8 mouse cellular contexts compared by ENCODE assay signal in the genomic region with DNA sequence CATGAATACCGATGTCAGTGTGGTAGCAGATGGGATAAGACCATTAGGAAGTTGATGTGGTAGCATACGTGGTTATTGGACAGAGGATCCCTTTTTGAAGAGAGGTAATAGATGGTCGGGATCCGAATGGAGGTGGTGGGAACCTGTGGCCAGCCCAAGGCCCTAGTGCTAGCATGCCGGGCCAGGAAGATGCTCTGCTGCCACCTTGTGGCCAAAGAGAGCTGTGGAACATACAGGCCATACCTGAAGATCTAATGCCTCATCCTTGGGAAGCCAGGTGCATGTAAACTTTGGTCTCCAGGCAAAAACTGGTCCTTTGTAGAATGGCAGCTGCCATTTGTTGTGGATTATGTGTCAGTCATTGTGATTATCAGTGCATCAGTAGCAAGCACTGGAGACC. TPM values are rescaled to one million over a fixed set of nuclear protein-coding genes. Genes with fewer than 3 reads are reported as not detected.
A peak's percentile ranks its signal among the peaks of the same experiment; 100 is the strongest.
DNase-seq lines count a peak whose midpoint lies in the region; ATAC-seq and TF ChIP-seq lines count a peak whose summit lies in the region.

No protein-coding gene starts in this region.

- no peak overlapping the region for H3K4me3 ChIP-seq in kidney, embryonic 15.5 days (replicated peaks)
- H3K4me3 ChIP-seq in forebrain, embryonic 12.5 days (replicated peaks): no peak overlapping the region
- H3K4me3 ChIP-seq in hindbrain, embryonic 13.5 days: no peak overlapping the region
- no peak overlapping the region for H3K4me3 ChIP-seq in limb, embryonic 14.5 days (replicated peaks; ENCODE audit: low read length)
- no peak overlapping the region for H3K4me3 ChIP-seq in midbrain, embryonic 16.5 days (ENCODE audit: low read depth, low read length)

- H3K27me3 ChIP-seq in kidney, embryonic 15.5 days: peaks cover 27% of the 10 kb centered on the region
- peaks cover 37% of the 10 kb centered on the region for H3K27me3 ChIP-seq in forebrain, embryonic 12.5 days
- peaks cover 36% of the 10 kb centered on the region for H3K27me3 ChIP-seq in hindbrain, embryonic 13.5 days
- H3K27me3 ChIP-seq in limb, embryonic 14.5 days (ENCODE audit: control insufficient read depth, insufficient read depth, low read length): 0 out of 2 replicates have a peak, but pooled peaks cover 8% of the 10 kb centered on the region
- no peaks in the 10 kb centered on the region; the same call in none of the 2 replicates for H3K27me3 ChIP-seq in midbrain, embryonic 16.5 days (ENCODE audit: control insufficient read depth, insufficient read depth, low read depth, low read length)

- no peak overlapping the region for H3K9ac ChIP-seq in kidney, embryonic 15.5 days
- H3K9ac ChIP-seq in forebrain, embryonic 12.5 days: no peak overlapping the region
- H3K9ac ChIP-seq in hindbrain, embryonic 13.5 days: no peak overlapping the region
- no peak overlapping the region for H3K9ac ChIP-seq in limb, embryonic 14.5 days (ENCODE audit: low read depth, low read length, severe bottlenecking)
- no peak overlapping the region for H3K9ac ChIP-seq in midbrain, embryonic 16.5 days (ENCODE audit: low read depth, low read length)

- WGBS in kidney, embryonic 15.5 days: 11% methylated on average over 5 of the region's 5 CpGs
- 16% methylated on average over 5 of the region's 5 CpGs for WGBS in forebrain, embryonic 12.5 days
- WGBS in hindbrain, embryonic 13.5 days: 13% methylated on average over 5 of the region's 5 CpGs
- 8% methylated on average over 5 of the region's 5 CpGs for WGBS in limb, embryonic 14.5 days
- 9% methylated on average over 5 of the region's 5 CpGs for WGBS in midbrain, embryonic 16.5 days

- H3K4me1 ChIP-seq in kidney, embryonic 15.5 days: peaks cover 37% of the 10 kb centered on the region
- peaks cover 63% of the 10 kb centered on the region for H3K4me1 ChIP-seq in forebrain, embryonic 12.5 days
- peaks cover 59% of the 10 kb centered on the region for H3K4me1 ChIP-seq in hindbrain, embryonic 13.5 days (replicated peaks)
- H3K4me1 ChIP-seq in limb, embryonic 14.5 days (ENCODE audit: control insufficient read depth, insufficient read depth, low read length): peaks cover 24% of the 10 kb centered on the region
- peaks cover 33% of the 10 kb centered on the region for H3K4me1 ChIP-seq in midbrain, embryonic 16.5 days (ENCODE audit: control insufficient read depth, insufficient read depth, low read length)

- DNase-seq in kidney, adult 11 months: peak; percentile 65
- DNase-seq in c-Kit-positive CD71-positive TER-119-negative erythroid progenitor cells, embryonic 14.5 days (ENCODE audit: low read depth): peak; percentile 76
- DNase-seq in limb, embryonic 14.5 days (ENCODE audit: low spot score): peak; percentile 87
- peak; percentile 69 to 88 for DNase-seq in spleen, postnatal 4 days (ENCODE audit: low spot score in 2 of 2)

- H3K27ac ChIP-seq in kidney, embryonic 15.5 days: no peak overlapping the region
- H3K27ac ChIP-seq in forebrain, embryonic 12.5 days: no peak overlapping the region
- H3K27ac ChIP-seq in hindbrain, embryonic 13.5 days: no peak overlapping the region
- H3K27ac ChIP-seq in limb, embryonic 14.5 days (replicated peaks; ENCODE audit: low read depth, low read length): no peak overlapping the region
- H3K27ac ChIP-seq in midbrain, embryonic 16.5 days (ENCODE audit: low read length): no peak overlapping the region

- H3K4me2 ChIP-seq in kidney, embryonic 15.5 days: no peak overlapping the region
- H3K4me2 ChIP-seq in forebrain, embryonic 12.5 days: no peak overlapping the region
- no peak overlapping the region for H3K4me2 ChIP-seq in hindbrain, embryonic 13.5 days
- no peak overlapping the region for H3K4me2 ChIP-seq in limb, embryonic 14.5 days (replicated peaks; ENCODE audit: low read depth, low read length, severe bottlenecking)
- H3K4me2 ChIP-seq in midbrain, embryonic 16.5 days (ENCODE audit: low read length): no peak overlapping the region

- H3K9me3 ChIP-seq in kidney, embryonic 15.5 days (replicated peaks): no peaks in the 10 kb centered on the region
- H3K9me3 ChIP-seq in forebrain, embryonic 12.5 days: no peaks in the 10 kb centered on the region
- no peaks in the 10 kb centered on the region for H3K9me3 ChIP-seq in hindbrain, embryonic 13.5 days
- H3K9me3 ChIP-seq in limb, embryonic 14.5 days (ENCODE audit: control insufficient read depth, low read length): no peaks in the 10 kb centered on the region
- no peaks in the 10 kb centered on the region for H3K9me3 ChIP-seq in midbrain, embryonic 16.5 days (replicated peaks; ENCODE audit: control insufficient read depth, low read length, poor library complexity, severe bottlenecking)

- no peaks in the 10 kb centered on the region for H3K36me3 ChIP-seq in kidney, embryonic 15.5 days
- H3K36me3 ChIP-seq in forebrain, embryonic 12.5 days (replicated peaks): no peaks in the 10 kb centered on the region; the same call in 1 of the 2 replicates
- H3K36me3 ChIP-seq in hindbrain, embryonic 13.5 days: 0 out of 2 replicates have a peak, but pooled peaks cover 2% of the 10 kb centered on the region
- H3K36me3 ChIP-seq in limb, embryonic 14.5 days (ENCODE audit: control insufficient read depth, insufficient read depth, low read length): peaks cover 8% of the 10 kb centered on the region; the same call in 1 of the 2 replicates
- H3K36me3 ChIP-seq in midbrain, embryonic 16.5 days (ENCODE audit: control insufficient read depth, insufficient read depth, low read length): no peaks in the 10 kb centered on the region

- ATAC-seq in kidney, embryonic 15.5 days (replicated peaks; ENCODE audit: low FRiP score): no peak; the same call in 1 of the 2 replicates
- peak; percentile 71; the same call in 1 of the 2 replicates for ATAC-seq in forebrain, embryonic 12.5 days (ENCODE audit: low FRiP score)
- ATAC-seq in hindbrain, embryonic 13.5 days (ENCODE audit: low FRiP score): peak; percentile 57
- ATAC-seq in limb, embryonic 14.5 days (ENCODE audit: low FRiP score, low read depth): no peak
- ATAC-seq in midbrain, embryonic 16.5 days: peak; percentile 63

- no peak for TF ChIP-seq POLR2A in limb, embryonic 14.5 days (IDR thresholded peaks at IDR 0.05; ENCODE audit: borderline replicate concordance, extremely low read depth, insufficient read depth, insufficient read length)

RNA-seq across cellular contexts. Expression of a gene that starts 18.6 kb away (rescaled TPM):
- 18.8 and 21.0 TPM in 2 replicates for polyA plus RNA-seq in kidney, embryonic 15.5 days (2015; fragmentation: Nextera tagmentation; extraction: Ambion mirVana)
- polyA plus RNA-seq in forebrain, embryonic 12.5 days (2016; fragmentation: Nextera tagmentation; extraction: Ambion mirVana): 41.1 and 61.2 TPM in 2 replicates
- polyA plus RNA-seq in hindbrain, embryonic 13.5 days (2015; fragmentation: Nextera tagmentation; extraction: Ambion mirVana): 47.8 and 50.3 TPM in 2 replicates
- 103 and 114 TPM in 2 replicates for polyA plus RNA-seq in limb, embryonic 14.5 days (2012; rRNA removed)
- 57.9 and 61.7 TPM in 2 replicates for polyA plus RNA-seq in limb, embryonic 14.5 days (2014; fragmentation: Nextera tagmentation; extraction: Ambion mirVana)
- 55.6 and 56.9 TPM in 2 replicates for polyA plus RNA-seq in midbrain, embryonic 16.5 days (2015; fragmentation: Nextera tagmentation; extraction: Ambion mirVana)

RNA-seq across cellular contexts. Expression of a gene that starts 22.9 kb away (rescaled TPM):
- polyA plus RNA-seq in kidney, embryonic 15.5 days (2015; fragmentation: Nextera tagmentation; extraction: Ambion mirVana): 25.2 and 26.5 TPM in 2 replicates
- polyA plus RNA-seq in forebrain, embryonic 12.5 days (2016; fragmentation: Nextera tagmentation; extraction: Ambion mirVana): 28.6 and 30.7 TPM in 2 replicates
- 51.9 and 57.4 TPM in 2 replicates for polyA plus RNA-seq in hindbrain, embryonic 13.5 days (2015; fragmentation: Nextera tagmentation; extraction: Ambion mirVana)
- 29.8 and 35.5 TPM in 2 replicates for polyA plus RNA-seq in limb, embryonic 14.5 days (2012; rRNA removed)
- polyA plus RNA-seq in limb, embryonic 14.5 days (2014; fragmentation: Nextera tagmentation; extraction: Ambion mirVana): 23.2 and 23.5 TPM in 2 replicates
- polyA plus RNA-seq in midbrain, embryonic 16.5 days (2015; fragmentation: Nextera tagmentation; extraction: Ambion mirVana): 60.1 and 63.2 TPM in 2 replicates

RNA-seq across cellular contexts. Expression of a gene that starts 25.5 kb away (rescaled TPM):
- 116 and 125 TPM in 2 replicates for polyA plus RNA-seq in kidney, embryonic 15.5 days (2015; fragmentation: Nextera tagmentation; extraction: Ambion mirVana)
- 97.1 and 102 TPM in 2 replicates for polyA plus RNA-seq in forebrain, embryonic 12.5 days (2016; fragmentation: Nextera tagmentation; extraction: Ambion mirVana)
- polyA plus RNA-seq in hindbrain, embryonic 13.5 days (2015; fragmentation: Nextera tagmentation; extraction: Ambion mirVana): 88.1 and 96.1 TPM in 2 replicates
- 295 and 397 TPM in 2 replicates for polyA plus RNA-seq in limb, embryonic 14.5 days (2012; rRNA removed)
- polyA plus RNA-seq in limb, embryonic 14.5 days (2014; fragmentation: Nextera tagmentation; extraction: Ambion mirVana): 113 and 120 TPM in 2 replicates
- polyA plus RNA-seq in midbrain, embryonic 16.5 days (2015; fragmentation: Nextera tagmentation; extraction: Ambion mirVana): 93.0 and 96.2 TPM in 2 replicates

RNA-seq across cellular contexts. Expression of a gene that starts 47.0 kb away (rescaled TPM):
- polyA plus RNA-seq in kidney, embryonic 15.5 days (2015; fragmentation: Nextera tagmentation; extraction: Ambion mirVana): 42.3 and 42.7 TPM in 2 replicates
- 28.9 and 29.8 TPM in 2 replicates for polyA plus RNA-seq in forebrain, embryonic 12.5 days (2016; fragmentation: Nextera tagmentation; extraction: Ambion mirVana)
- polyA plus RNA-seq in hindbrain, embryonic 13.5 days (2015; fragmentation: Nextera tagmentation; extraction: Ambion mirVana): 22.5 and 28.5 TPM in 2 replicates
- 69.1 and 84.1 TPM in 2 replicates for polyA plus RNA-seq in limb, embryonic 14.5 days (2012; rRNA removed)
- polyA plus RNA-seq in limb, embryonic 14.5 days (2014; fragmentation: Nextera tagmentation; extraction: Ambion mirVana): 30.0 and 37.1 TPM in 2 replicates
- polyA plus RNA-seq in midbrain, embryonic 16.5 days (2015; fragmentation: Nextera tagmentation; extraction: Ambion mirVana): 22.2 and 23.7 TPM in 2 replicates

RNA-seq across cellular contexts. Expression of a gene that starts 47.3 kb away (rescaled TPM):
- polyA plus RNA-seq in kidney, embryonic 15.5 days (2015; fragmentation: Nextera tagmentation; extraction: Ambion mirVana): 50.1 and 52.2 TPM in 2 replicates
- 62.2 and 63.7 TPM in 2 replicates for polyA plus RNA-seq in forebrain, embryonic 12.5 days (2016; fragmentation: Nextera tagmentation; extraction: Ambion mirVana)
- 104 and 106 TPM in 2 replicates for polyA plus RNA-seq in hindbrain, embryonic 13.5 days (2015; fragmentation: Nextera tagmentation; extraction: Ambion mirVana)
- 127 and 165 TPM in 2 replicates for polyA plus RNA-seq in limb, embryonic 14.5 days (2012; rRNA removed)
- 51.7 TPM in 2 replicates for polyA plus RNA-seq in limb, embryonic 14.5 days (2014; fragmentation: Nextera tagmentation; extraction: Ambion mirVana)
- polyA plus RNA-seq in midbrain, embryonic 16.5 days (2015; fragmentation: Nextera tagmentation; extraction: Ambion mirVana): 130 and 149 TPM in 2 replicates

Comparison
In these comparisons a context has a peak if more than half of its experiments do, and no peak if none do; other contexts are left out.
1. ATAC-seq: peak in forebrain, embryonic 12.5 days (single experiment), hindbrain, embryonic 13.5 days (single experiment) and midbrain, embryonic 16.5 days (single experiment); none in kidney, embryonic 15.5 days (single experiment) and limb, embryonic 14.5 days (single experiment).
2. Peak in every context shown above with its lines, with median percentiles within 50 percentile points of each other: DNase-seq.